Mouse (Mus musculus) limb, embryonic 14.5 days (tissue): ENCODE results near the gene Pdx1. TPM values are rescaled to one million over a fixed set of nuclear protein-coding genes. Genes with fewer than 3 reads are reported as not detected.

ENCODE experiments used
- ATAC-seq: fragments of 200-750 bp; cut with Nextera tagmentation; 2 replicates; pipeline ENCODE4 v1.8.0; 2017; ENCODE audit warnings: low read depth, moderate number of reproducible peaks, moderate TSS enrichment; ENCODE audit not compliant: low FRiP score
- DNase-seq: peaks from one replicate; pipeline ENCODE4 v3.0.0-alpha.2; 2015; ENCODE audit warnings: low spot score
- H3K27ac ChIP-seq: fragments of 300-500 bp; sonication (generic); replicated peaks from 2 replicates; pipeline ENCODE4 v1.5.1; 2014; ENCODE audit warnings: low read depth, mild to moderate bottlenecking, low read length, moderate library complexity, mixed read lengths
- H3K27me3 ChIP-seq: fragments of 300-500 bp; sonication (generic); 2 replicates; pipeline ENCODE4 v1.6.1; 2014; ENCODE audit warnings: low read length, mixed read lengths; ENCODE audit not compliant: control insufficient read depth, insufficient read depth
- H3K36me3 ChIP-seq: fragments of 300-500 bp; sonication (generic); 2 replicates; pipeline ENCODE4 v1.6.1; 2014; ENCODE audit warnings: mild to moderate bottlenecking, low read length, moderate library complexity, mixed read lengths; ENCODE audit not compliant: control insufficient read depth, insufficient read depth
- H3K4me1 ChIP-seq: fragments of 300-500 bp; sonication (generic); 2 replicates; pipeline ENCODE4 v1.6.1; 2014; ENCODE audit warnings: antibody characterized with exemption, low read length, mixed read lengths; ENCODE audit not compliant: control insufficient read depth, insufficient read depth
- H3K4me2 ChIP-seq: fragments of 300-500 bp; sonication (generic); replicated peaks from 2 replicates; pipeline ENCODE4 v1.6.1; 2014; ENCODE audit warnings: low read depth, mild to moderate bottlenecking, low read length, moderate library complexity; ENCODE audit not compliant: severe bottlenecking
- H3K4me3 ChIP-seq: fragments of 300-500 bp; sonication (generic); replicated peaks from 2 replicates; pipeline ENCODE4 v1.5.1; 2014; ENCODE audit warnings: low read length
- H3K9ac ChIP-seq: fragments of 300-500 bp; sonication (generic); 2 replicates; pipeline ENCODE4 v1.6.1; 2014; ENCODE audit warnings: mild to moderate bottlenecking, low read depth, low read length, moderate library complexity; ENCODE audit not compliant: severe bottlenecking
- H3K9me3 ChIP-seq: fragments of 300-500 bp; sonication (generic); 2 replicates; pipeline ENCODE4 v1.6.1; 2016; ENCODE audit warnings: low read length; ENCODE audit not compliant: control insufficient read depth
- POLR2A ChIP-seq: fragments of 200-500 bp; IDR thresholded peaks from 2 replicates; pipeline ENCODE4 v1.8.0; 2012; ENCODE audit warnings: inconsistent platforms, mild to moderate bottlenecking, moderate library complexity, borderline replicate concordance; ENCODE audit not compliant: insufficient read depth, insufficient read length; ENCODE audit errors: extremely low read depth
- WGBS: fragments of 180-500 bp; shearing (Covaris S2); extraction: QIAGEN DNeasy Blood & Tissue Kit; methylation state at CpG from one replicate; pipeline ENCODE4 v1.1.7; 2014; 5-methylcytosine and 5-hydroxymethylcytosine counted together
- polyA plus RNA-seq, 2 experiments: library from polyadenylated mRNA; depleted of rRNA in 1 of 2; stranded (reverse) in 1 of 2; unstranded in 1 of 2; fragments of >200 nt; fragmentation: Nextera tagmentation in 1 of 2; extraction: Ambion mirVana in 1 of 2; gene quantifications; 2 replicates each; pipeline versions ENCODE4 v1.2.1 to v1.2.3; 2012 to 2014

Gene Pdx1
- polyA plus RNA-seq, 2 experiments = not detected

DNA sequence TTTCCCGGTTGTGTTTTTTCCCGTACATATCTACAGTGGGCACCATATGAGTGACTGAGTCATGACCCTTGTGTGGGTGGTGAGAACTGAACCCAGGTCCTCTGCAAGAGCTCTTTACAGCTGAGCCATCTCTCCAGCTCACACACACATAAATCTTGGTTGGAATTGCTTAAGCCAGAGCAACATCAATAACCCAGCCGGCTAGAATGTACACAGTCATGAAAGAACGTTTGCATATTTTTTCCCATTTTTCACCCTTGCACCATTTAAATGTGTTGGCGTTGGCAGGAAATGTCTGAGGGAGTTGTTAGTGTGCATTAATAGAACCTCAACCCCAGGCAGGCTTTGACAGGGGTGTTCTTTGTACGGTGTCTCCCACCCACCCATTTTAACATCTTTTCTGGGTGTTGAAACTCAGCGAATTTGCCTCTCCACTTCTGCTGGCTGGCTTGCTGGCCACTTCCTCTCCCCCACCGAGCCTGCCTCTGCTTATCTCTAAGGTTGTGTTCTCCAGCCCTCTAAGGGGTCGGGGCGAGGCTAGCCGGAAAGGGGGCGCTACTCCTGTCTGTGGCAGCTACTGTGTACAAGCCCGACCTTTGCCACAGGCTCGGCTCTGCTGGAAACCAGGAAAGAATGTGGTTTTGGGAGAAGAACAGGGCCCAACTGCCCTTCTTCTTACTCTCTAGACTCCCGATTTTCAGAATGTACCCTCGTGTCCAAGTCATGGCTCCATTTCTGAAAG, 22.2 kb downstream of the Pdx1 start:
- Histone ChIP-seq H3K36me3 (no peaks in the 10 kb centered on the region), H3K4me2 (no peak overlapping the region), H3K9ac (no peak overlapping the region), H3K9me3 (no peaks in the 10 kb centered on the region), H3K4me1 (no peaks in the 10 kb centered on the region), H3K27ac (no peak overlapping the region), H3K4me3 (no peak overlapping the region), H3K27me3 (peaks cover 29% of the 10 kb centered on the region)
- TF ChIP-seq POLR2A = no peak
- DNase-seq (no peak), ATAC-seq (no peak)
- 42% methylated on average over 16 of the region's 16 CpGs for WGBS

DNA sequence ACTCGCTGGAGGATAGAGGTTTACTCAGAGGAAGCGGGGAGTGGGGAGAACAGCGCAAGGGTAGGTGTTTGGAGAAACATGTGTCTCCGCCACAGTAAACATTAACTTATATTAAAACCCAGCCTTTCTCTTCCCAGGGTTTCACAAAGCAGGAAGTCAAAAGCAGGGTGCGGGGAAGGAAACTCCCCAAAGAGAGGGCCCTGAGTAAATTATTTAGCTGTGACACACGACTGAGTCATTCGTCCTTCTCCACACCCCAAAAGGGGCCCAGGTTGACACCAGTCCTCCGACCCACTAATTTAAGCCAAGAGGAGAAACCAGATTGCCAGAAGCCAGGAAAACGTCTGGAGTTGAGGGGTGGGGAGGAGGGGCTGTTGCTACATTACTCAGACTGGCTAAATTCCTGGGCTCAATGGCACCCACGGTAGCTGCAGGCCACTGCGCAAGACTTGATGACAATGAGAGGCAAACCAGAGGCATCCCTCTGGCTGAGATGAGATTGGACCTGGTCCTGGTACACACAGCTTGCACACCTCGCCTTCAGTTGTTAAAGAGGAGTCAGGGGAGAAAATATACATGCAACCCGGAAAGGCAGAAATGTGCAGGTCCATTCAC, 22.9 kb downstream of the Pdx1 start:
- Histone ChIP-seq H3K9me3 (no peaks in the 10 kb centered on the region), H3K27me3 (peaks cover 36% of the 10 kb centered on the region), H3K27ac (no peak overlapping the region), H3K4me3 (no peak overlapping the region), H3K4me1 (no peaks in the 10 kb centered on the region), H3K4me2 (no peak overlapping the region), H3K36me3 (no peaks in the 10 kb centered on the region), H3K9ac (no peak overlapping the region)
- no peak for DNase-seq
- ATAC-seq = no peak
- TF ChIP-seq POLR2A = no peak
- 34% methylated on average over 13 of the region's 13 CpGs for WGBS

DNA sequence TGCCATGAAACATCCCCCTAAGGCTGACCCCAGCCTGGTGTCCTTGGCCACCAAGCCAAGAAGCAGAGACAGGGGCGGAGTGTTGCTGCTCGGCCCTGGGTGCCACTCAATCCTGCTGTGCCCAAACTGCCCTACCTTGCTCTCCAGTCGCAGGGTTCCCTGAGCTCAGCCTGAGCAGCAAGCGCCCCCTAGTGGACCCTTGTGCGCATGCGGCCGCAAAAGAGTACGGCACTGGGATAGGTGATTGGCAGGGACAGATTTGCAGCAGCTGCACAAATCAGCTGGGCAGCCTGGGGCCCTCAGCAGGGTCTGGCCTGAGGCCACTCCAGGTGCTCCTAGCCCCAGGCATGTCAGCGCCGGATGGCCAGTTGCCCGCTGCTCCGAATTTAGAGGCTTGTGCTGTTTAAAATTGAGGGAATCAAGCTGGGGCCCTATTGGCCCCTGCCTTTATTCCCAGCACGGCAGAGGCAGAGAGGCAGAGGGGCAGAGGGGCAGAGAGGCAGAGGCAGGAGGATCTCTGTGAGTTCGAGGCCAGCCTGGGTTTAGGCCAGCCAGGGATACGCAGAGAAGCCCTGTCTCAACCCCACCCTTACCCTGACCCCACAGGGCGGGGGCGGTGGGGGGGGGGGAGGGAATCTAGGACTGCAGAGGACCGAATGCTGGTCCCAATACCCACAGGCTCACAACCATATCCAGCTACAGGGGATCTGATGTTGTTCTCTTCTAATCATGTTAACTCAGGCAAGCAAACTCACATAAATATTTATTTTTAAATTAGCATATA, 23.6 kb downstream of the Pdx1 start:
- Histone ChIP-seq H3K4me1 (no peaks in the 10 kb centered on the region), H3K9me3 (no peaks in the 10 kb centered on the region), H3K36me3 (no peaks in the 10 kb centered on the region), H3K27me3 (peaks cover 42% of the 10 kb centered on the region), H3K4me2 (no peak overlapping the region), H3K9ac (no peak overlapping the region), H3K4me3 (no peak overlapping the region), H3K27ac (no peak overlapping the region)
- DNase-seq (peak; percentile 78), ATAC-seq (peak; percentile 84)
- WGBS = 18% methylated on average over 16 of the region's 18 CpGs
- no peak for TF ChIP-seq POLR2A

DNA sequence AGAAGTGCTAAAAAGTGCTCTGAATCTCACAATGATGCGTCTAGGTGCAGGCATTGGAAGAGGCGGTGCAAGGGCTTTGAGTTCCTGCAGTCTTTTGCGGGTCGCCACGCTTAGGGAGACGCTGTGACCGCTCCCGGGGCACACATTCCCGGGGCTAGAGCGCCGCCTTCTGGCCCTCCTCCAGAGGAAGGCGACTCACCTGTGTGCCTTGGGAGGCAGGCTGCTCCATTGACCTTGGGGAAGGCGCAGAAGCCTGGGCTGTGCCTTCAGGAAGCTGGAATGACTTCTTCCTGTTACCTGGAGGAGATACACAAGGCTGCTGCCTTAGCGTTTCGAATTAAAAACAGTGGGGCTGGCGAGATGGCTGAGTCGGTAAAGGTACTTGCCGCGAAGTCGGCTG, 24.4 kb downstream of the Pdx1 start:
- no peak overlapping the region for H3K4me3 ChIP-seq
- no peak for TF ChIP-seq POLR2A
- ATAC-seq (no peak), DNase-seq (no peak)
- H3K27me3 ChIP-seq = peaks cover 50% of the 10 kb centered on the region
- H3K27ac ChIP-seq = no peak overlapping the region
- H3K4me1 ChIP-seq = no peaks in the 10 kb centered on the region
- H3K4me2 ChIP-seq = no peak overlapping the region
- no peaks in the 10 kb centered on the region for H3K9me3 ChIP-seq
- WGBS = 21% methylated on average over 20 of the region's 20 CpGs
- H3K9ac ChIP-seq = no peak overlapping the region
- no peaks in the 10 kb centered on the region for H3K36me3 ChIP-seq

DNA sequence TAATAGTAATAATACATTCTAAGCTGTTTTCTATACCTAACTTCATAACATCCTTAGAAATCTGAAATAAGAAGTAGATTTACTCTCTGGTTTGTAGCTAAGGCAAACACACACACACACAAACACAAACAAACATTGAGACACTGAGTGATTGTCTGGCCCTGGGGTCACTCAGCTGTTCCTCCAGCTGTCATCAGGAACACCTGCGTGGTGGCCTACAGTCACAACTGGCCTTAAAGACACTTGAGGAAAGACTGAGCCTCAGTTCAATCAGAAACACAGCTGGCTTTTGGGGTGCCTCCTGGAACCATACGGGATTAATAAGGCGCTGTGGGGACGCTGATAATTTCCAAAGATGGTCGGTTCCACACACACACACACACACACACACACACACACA, 27.5 kb downstream of the Pdx1 start:
- no peak for DNase-seq
- Histone ChIP-seq H3K4me3 (no peak overlapping the region), H3K4me2 (no peak overlapping the region), H3K27ac (no peak overlapping the region), H3K4me1 (0 out of 2 replicates have a peak, but pooled peaks cover 8% of the 10 kb centered on the region), H3K27me3 (peaks cover 81% of the 10 kb centered on the region), H3K36me3 (no peaks in the 10 kb centered on the region), H3K9me3 (no peaks in the 10 kb centered on the region), H3K9ac (no peak overlapping the region)
- 58% methylated on average over 5 of the region's 5 CpGs for WGBS
- ATAC-seq = no peak
- no peak for TF ChIP-seq POLR2A
